Mouse (Mus musculus) intestine, embryonic 14.5 days (tissue): ENCODE data around the gene Tfap2e. TPM values are rescaled to one million over a fixed set of nuclear protein-coding genes. Genes with fewer than 3 reads are reported as not detected.

Experiments
- polyA plus RNA-seq: library from polyadenylated mRNA; unstranded; fragments of >200 nt; fragmentation: Nextera tagmentation; extraction: Ambion mirVana; gene quantifications from 2 replicates; pipeline ENCODE4 v1.2.1, GENCODE M21; 2014

Tfap2e gene
- polyA plus RNA-seq, 1 experiment from 2014 or later, result not detected

Other genes starting within 250 kb of the Tfap2e start
- gene Ago4, start 202.8 kb downstream of the Tfap2e start, polyA plus RNA-seq, result 1.4 TPM in 2 replicates
- gene Clspn, start 179.3 kb downstream of the Tfap2e start, polyA plus RNA-seq, result 40.9 and 41.0 TPM in 2 replicates
- gene 5730409E04Rik, start 126.4 kb downstream of the Tfap2e start, polyA plus RNA-seq, result 2.6 and 3.4 TPM in 2 replicates
- 522 and 542 TPM in 2 replicates for gene Psmb2, start 58.6 kb downstream of the Tfap2e start, polyA plus RNA-seq
- 29.0 and 29.8 TPM in 2 replicates for gene Ncdn, start 17.2 kb upstream of the Tfap2e start, polyA plus RNA-seq
- 27.2 and 28.9 TPM in 2 replicates for gene AU040320, start 17.3 kb upstream of the Tfap2e start, polyA plus RNA-seq
- 17.3 and 23.4 TPM in 2 replicates for gene Zmym4, start 231.9 kb upstream of the Tfap2e start, polyA plus RNA-seq